Mouse (Mus musculus) hindbrain, postnatal 0 days (tissue): ENCODE measurements around the gene Tgfbr3. TPM values are rescaled to one million over a fixed set of nuclear protein-coding genes. Genes with fewer than 3 reads are reported as not detected.

Experiments
- ATAC-seq: fragments of 200-750 bp; cut with Nextera tagmentation; 2 replicates; pipeline ENCODE4 v1.8.0; 2017; ENCODE audit warnings: mild to moderate bottlenecking, moderate TSS enrichment, moderate library complexity
- DNase-seq: peaks from one replicate; pipeline ENCODE4 v3.0.0-alpha.2; 2015; ENCODE audit warnings: low spot score
- H3K27ac ChIP-seq: fragments of 300-500 bp; sonication (generic); 2 replicates; pipeline ENCODE4 v1.5.1; 2014; ENCODE audit warnings: mild to moderate bottlenecking
- H3K27me3 ChIP-seq: fragments of 300-500 bp; sonication (generic); 2 replicates; pipeline ENCODE4 v1.6.1; 2014; ENCODE audit warnings: low read length, mixed read lengths; ENCODE audit not compliant: insufficient read depth
- H3K36me3 ChIP-seq: fragments of 300-500 bp; sonication (generic); 2 replicates; pipeline ENCODE4 v1.6.1; 2014; ENCODE audit warnings: low read length, mixed read lengths; ENCODE audit not compliant: insufficient read depth
- H3K4me1 ChIP-seq: fragments of 300-500 bp; sonication (generic); 2 replicates; pipeline ENCODE4 v1.6.1; 2014; ENCODE audit warnings: antibody characterized with exemption, low read length, mixed read lengths; ENCODE audit not compliant: insufficient read depth
- H3K4me2 ChIP-seq: fragments of 300-500 bp; sonication (generic); 2 replicates; pipeline ENCODE4 v1.6.1; 2014; ENCODE audit warnings: low read depth, mild to moderate bottlenecking, low read length, moderate library complexity, mixed read lengths
- H3K4me3 ChIP-seq: fragments of 300-500 bp; sonication (generic); 2 replicates; pipeline ENCODE4 v1.5.1; 2014; ENCODE audit warnings: low read length
- H3K9ac ChIP-seq: fragments of 300-500 bp; sonication (generic); replicated peaks from 2 replicates; pipeline ENCODE4 v1.6.1; 2014; ENCODE audit warnings: mild to moderate bottlenecking, low read length, moderate library complexity, mixed read lengths
- H3K9me3 ChIP-seq: fragments of 300-500 bp; sonication (generic); 2 replicates; pipeline ENCODE4 v1.6.1; 2016; ENCODE audit warnings: low read length, mixed read lengths
- CTCF ChIP-seq: IDR thresholded peaks from 2 replicates; pipeline ENCODE4 v1.5.1; 2016; ENCODE audit warnings: antibody characterized with exemption, control low read depth, low read depth
- WGBS: fragments of 180-500 bp; shearing (Covaris S2); extraction: QIAGEN DNeasy Blood & Tissue Kit; methylation state at CpG from one replicate; pipeline ENCODE4 v1.1.7; 2014; 5-methylcytosine and 5-hydroxymethylcytosine counted together
- polyA plus RNA-seq: library from polyadenylated mRNA; unstranded; fragments of >200 nt; fragmentation: Nextera tagmentation; extraction: Ambion mirVana; gene quantifications from 2 replicates; pipeline ENCODE4 v1.2.1, GENCODE M21; 2015
- total RNA-seq: library from RNA; depleted of rRNA; stranded (reverse); fragments of >200 nt; gene quantifications from 2 replicates; pipeline ENCODE4 v1.2.3, GENCODE M21; 2014

Tgfbr3 gene
- total and polyA plus RNA-seq, 2 experiments from 2014 or later = 4.8 to 21.7 TPM

DNA sequence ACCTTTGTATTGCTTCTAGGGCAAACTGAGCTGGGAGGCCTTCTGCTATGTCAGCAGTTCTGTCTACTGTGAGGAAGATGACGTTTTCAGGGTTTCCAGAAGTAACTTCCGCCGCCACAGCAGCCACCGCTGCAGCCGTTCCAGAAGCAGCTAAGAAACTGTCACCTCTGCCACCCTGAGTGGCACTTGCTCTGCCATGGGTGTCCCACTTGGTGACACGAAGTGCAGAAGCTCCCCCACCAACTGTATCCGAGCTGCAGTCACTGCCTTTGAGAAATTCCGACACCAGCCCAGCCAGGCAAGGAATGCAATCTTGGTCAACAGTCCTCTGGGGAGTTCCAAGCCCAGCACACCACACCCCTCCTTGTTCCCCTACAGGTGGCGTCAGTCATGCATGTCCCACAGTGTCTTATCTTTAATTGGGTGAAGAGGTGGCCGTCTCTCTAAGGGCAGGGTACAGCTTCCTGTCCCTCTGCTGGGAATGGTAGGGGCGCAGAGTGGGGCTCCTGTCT lies 14.0 kb upstream of the Tgfbr3 start:
- Histone ChIP-seq H3K36me3 (no peaks in the 10 kb centered on the region), H3K9ac (no peak overlapping the region), H3K4me2 (0 out of 2 replicates have a peak overlapping the region, but pooled peaks have one; percentile 7), H3K4me3 (no peak overlapping the region), H3K4me1 (no peaks in the 10 kb centered on the region), H3K9me3 (no peaks in the 10 kb centered on the region), H3K27ac (no peak overlapping the region), H3K27me3 (no peaks in the 10 kb centered on the region)
- no peak for TF ChIP-seq CTCF
- 55% methylated on average over 11 of the region's 11 CpGs for WGBS
- DNase-seq (no peak), ATAC-seq (no peak)

DNA sequence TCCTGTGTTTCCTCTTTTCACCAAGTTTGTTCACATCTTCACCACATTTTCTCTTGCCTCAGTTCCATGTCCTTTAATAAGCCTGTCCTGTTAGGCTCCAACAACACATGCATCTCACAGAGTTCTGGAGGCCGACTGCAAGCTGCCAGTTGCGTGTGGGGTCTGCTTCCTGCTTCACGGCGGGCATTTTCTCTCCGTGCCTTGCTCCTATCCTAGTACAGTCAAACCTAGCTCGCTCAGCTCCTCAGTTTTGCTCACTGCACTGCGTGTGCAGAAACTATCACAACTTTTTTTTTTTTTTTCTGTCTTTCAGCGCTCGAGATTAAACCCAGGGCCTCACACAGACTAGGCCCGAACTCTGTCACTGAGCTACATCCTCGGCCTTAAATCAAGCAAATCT lies 9.4 kb upstream of the Tgfbr3 start:
- Histone ChIP-seq H3K9me3 (no peaks in the 10 kb centered on the region), H3K9ac (no peak overlapping the region), H3K27ac (no peak overlapping the region), H3K4me3 (no peak overlapping the region), H3K36me3 (no peaks in the 10 kb centered on the region), H3K27me3 (no peaks in the 10 kb centered on the region), H3K4me2 (no peak overlapping the region), H3K4me1 (0 out of 2 replicates have a peak, but pooled peaks cover 3% of the 10 kb centered on the region)
- no peak for TF ChIP-seq CTCF
- no peak for ATAC-seq
- WGBS = 81% methylated on average over 11 of the region's 11 CpGs
- DNase-seq = no peak

DNA sequence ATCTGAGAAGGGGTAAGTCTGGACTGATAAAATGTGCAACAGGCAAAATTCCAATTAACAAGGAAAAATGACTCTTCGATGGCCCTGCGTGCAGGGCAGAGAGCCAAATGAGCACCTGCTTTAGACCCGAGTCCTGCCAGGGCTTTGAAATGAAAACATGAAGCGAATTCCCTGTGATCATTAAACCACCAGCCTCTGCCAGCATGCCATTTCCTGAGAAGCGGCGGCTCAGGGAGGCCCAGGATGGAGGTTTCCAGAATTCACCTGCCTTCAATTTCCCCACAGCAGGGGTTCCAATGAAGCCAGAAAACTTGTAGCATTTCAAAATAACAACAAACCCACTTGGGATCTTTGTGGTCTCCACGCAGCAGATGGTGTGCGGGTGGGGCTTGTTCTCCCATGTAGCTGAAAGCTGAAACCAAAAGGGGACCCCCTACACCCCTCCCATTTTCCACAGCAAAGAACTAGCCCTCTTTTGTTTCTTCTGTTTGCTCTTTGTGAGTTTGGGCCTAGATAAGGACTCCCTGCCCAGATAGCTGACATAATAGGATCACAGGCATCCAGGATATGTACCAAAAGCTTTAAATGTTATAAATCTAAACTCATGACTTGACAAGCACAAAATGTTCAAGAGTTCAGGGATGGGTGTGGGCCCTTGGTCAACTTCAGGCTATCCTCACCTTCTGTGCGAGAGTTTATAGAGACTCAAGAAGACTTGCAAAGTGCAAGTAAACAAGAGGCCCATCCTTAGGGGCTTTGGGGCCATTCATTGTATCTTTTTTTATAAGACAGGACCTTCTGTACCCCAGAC lies 7.3 kb upstream of the Tgfbr3 start:
- no peak overlapping the region for H3K4me3 ChIP-seq
- ATAC-seq (no peak), DNase-seq (peak; percentile 56)
- no peak overlapping the region for H3K4me2 ChIP-seq
- no peaks in the 10 kb centered on the region for H3K36me3 ChIP-seq
- H3K27ac ChIP-seq = no peak overlapping the region
- H3K4me1 ChIP-seq = 0 out of 2 replicates have a peak, but pooled peaks cover 3% of the 10 kb centered on the region
- no peaks in the 10 kb centered on the region for H3K9me3 ChIP-seq
- H3K9ac ChIP-seq = no peak overlapping the region
- H3K27me3 ChIP-seq = no peaks in the 10 kb centered on the region
- no peak for TF ChIP-seq CTCF
- 36% methylated on average over 9 of the region's 9 CpGs for WGBS

DNA sequence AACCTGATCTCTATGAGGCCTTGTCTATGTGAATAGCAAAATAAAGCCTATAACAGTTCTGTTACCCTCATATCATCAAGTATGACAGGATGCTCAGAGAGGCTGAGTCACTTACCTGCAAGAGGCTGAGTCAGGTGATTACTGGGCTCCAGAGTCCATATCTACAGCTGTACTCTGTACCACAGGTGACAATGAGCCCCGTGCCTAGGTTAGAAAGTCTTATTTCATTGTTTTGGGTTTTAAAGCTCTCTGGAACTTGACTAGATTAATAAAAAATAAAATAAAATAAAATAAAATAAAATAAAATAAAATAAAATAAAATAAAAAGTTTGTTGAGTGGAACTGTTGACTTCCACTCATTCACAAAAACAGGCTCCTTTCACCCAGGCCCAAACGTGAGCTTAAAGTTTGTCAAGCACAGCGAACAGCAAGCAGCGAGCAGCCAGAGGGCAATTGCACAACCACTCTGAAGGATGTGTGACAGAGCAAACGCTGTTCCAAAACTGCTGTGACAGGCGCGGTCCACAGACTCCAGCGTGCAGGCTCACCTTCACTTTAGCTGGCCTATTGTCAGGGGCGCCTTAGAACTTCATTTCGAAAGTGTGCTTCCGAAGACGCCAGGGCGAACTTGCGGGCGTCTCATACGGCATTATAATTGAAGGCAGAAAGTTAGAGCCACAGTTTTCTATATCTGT lies 6.5 kb upstream of the Tgfbr3 start:
- Histone ChIP-seq H3K4me1 (0 out of 2 replicates have a peak, but pooled peaks cover 3% of the 10 kb centered on the region), H3K4me3 (no peak overlapping the region), H3K27me3 (no peaks in the 10 kb centered on the region), H3K4me2 (no peak overlapping the region), H3K9ac (no peak overlapping the region), H3K9me3 (no peaks in the 10 kb centered on the region), H3K36me3 (no peaks in the 10 kb centered on the region), H3K27ac (no peak overlapping the region)
- ATAC-seq = no peak
- no peak for TF ChIP-seq CTCF
- WGBS = 68% methylated on average over 16 of the region's 16 CpGs
- no peak for DNase-seq

DNA sequence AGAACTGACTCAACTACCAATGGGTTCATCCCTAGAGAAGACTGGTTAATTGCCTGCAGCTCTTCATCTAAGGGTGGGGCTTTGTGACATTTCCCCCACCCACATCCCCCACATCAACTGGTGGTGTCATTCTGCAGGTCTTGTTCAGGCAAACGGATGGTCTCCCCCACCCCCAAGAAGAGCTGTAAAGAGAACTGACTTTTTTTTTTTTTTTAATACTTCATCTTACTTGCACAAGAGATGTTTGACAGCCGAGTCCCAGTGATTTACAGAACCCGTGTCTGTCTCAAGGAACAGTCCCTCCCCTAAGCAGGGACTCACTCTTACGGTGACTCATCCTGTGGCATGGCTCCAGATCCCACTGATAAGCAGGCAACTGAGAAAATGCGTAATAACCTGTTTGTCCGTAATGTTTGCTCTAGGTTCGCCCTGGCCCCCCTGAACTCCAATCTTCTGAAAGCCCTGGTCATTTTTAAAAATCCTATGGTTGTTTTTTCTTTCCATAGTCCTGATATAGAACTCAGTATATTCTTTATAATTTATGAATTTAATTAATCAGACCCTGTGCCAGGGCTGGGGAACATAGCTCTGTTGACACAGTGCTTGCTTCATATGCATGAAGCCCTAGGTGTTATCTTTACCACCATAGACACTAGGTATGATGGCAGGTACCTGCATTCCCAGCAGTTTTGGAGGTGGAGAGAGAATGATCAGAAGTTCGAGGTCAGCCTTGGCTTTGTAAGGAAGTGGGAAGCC lies 5.8 kb upstream of the Tgfbr3 start:
- Histone ChIP-seq H3K9ac (no peak overlapping the region), H3K4me2 (no peak overlapping the region), H3K27ac (no peak overlapping the region), H3K4me3 (no peak overlapping the region), H3K4me1 (0 out of 2 replicates have a peak, but pooled peaks cover 3% of the 10 kb centered on the region), H3K9me3 (no peaks in the 10 kb centered on the region), H3K27me3 (no peaks in the 10 kb centered on the region), H3K36me3 (no peaks in the 10 kb centered on the region)
- TF ChIP-seq CTCF = no peak
- DNase-seq (peak; percentile 43), ATAC-seq (no peak)
- 58% methylated on average over 8 of the region's 8 CpGs for WGBS

DNA sequence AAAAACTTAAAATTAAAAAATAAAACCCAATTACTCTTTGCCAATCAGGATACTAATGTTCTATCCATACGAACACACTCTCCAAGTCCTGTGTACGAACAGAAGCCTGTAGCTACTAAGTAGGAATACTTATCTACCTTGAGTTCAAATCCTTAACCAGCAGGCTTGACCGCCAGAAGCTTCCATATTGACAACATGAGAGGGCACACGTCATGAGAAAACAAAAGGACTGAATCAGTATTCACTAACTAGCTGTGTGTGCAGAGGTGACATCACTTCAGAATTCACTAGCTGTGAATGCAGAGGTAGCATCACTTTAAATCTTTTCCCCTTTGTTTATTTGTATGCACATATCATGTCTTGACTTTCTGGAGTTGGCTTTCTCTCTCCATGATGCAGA lies 4.6 kb upstream of the Tgfbr3 start:
- peaks cover 3% of the 10 kb centered on the region; the same call in 1 of the 2 replicates for H3K4me1 ChIP-seq
- H3K4me2 ChIP-seq = no peak overlapping the region
- WGBS = 86% methylated on average over 4 of the region's 4 CpGs
- H3K27ac ChIP-seq = no peak overlapping the region
- DNase-seq (no peak), ATAC-seq (no peak)
- H3K9ac ChIP-seq = no peak overlapping the region
- TF ChIP-seq CTCF = no peak
- H3K36me3 ChIP-seq = no peaks in the 10 kb centered on the region
- H3K4me3 ChIP-seq = no peak overlapping the region
- no peaks in the 10 kb centered on the region for H3K9me3 ChIP-seq
- H3K27me3 ChIP-seq = no peaks in the 10 kb centered on the region
